Mouse (Mus musculus) cortical plate, adult 2 months (tissue): ENCODE results near the gene D130043K22Rik.

Experiments used
- CTCF ChIP-seq: fragments of 200-500 bp; IDR thresholded peaks from 2 replicates; pipeline ENCODE4 v1.5.1; 2011; ENCODE audit warnings: mild to moderate bottlenecking, control low read depth, low read length; ENCODE audit not compliant: insufficient read depth; ENCODE audit errors: extremely low read depth
- POLR2A ChIP-seq: fragments of 200-500 bp; IDR thresholded peaks from 2 replicates; pipeline ENCODE4 v1.6.1; 2011; ENCODE audit warnings: mild to moderate bottlenecking, low read length, control low read depth; ENCODE audit not compliant: insufficient read depth; ENCODE audit errors: extremely low read depth

DNA sequence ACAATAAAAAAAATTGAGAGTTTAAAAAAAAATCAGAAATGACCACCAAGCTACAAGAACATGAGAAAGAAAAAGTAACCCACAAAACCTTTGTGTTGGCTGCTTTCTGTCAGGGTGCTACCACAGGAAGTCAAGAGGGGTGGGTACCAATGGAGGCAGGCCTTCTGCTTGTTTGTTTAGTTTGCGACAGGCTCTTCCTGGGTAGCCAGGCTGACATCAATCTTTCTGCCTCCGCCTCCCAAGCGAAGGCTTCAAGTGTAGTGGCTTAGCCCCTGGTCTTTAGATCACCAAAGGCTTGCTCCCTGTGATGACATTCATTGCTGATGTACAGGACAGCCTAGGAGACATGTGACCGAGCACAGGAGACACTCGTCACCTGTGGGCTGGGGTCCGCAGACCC is 76.3 kb downstream of the D130043K22Rik start:
- no peak for TF ChIP-seq POLR2A
- no peak for TF ChIP-seq CTCF
